Mouse (Mus musculus) MEL (cell line): Measurements from ENCODE around the gene H60c.

Experiments
- BHLHE40 ChIP-seq: IDR thresholded peaks from 2 replicates; pipeline ENCODE4 v1.6.1; 2012; ENCODE audit warnings: low read depth, mild to moderate bottlenecking, inconsistent platforms, low read length, improper control_type of control experiment, borderline replicate concordance
- CTCF ChIP-seq, 3 experiments: IDR thresholded peaks in 2 of 3; conservative IDR thresholded peaks in 1 of 3; 2 replicates each; pipeline ENCODE4 v1.5.1; 2011 to 2012; ENCODE audit warnings: low read length in 3 of 3, low read depth in 2 of 3, mild to moderate bottlenecking in 2 of 3, improper control_type of control experiment in 1 of 3, inconsistent platforms in 1 of 3, mixed read lengths in 1 of 3, moderate library complexity in 1 of 3; ENCODE audit not compliant: control insufficient read depth in 1 of 3, insufficient read depth in 1 of 3, poor library complexity in 1 of 3, severe bottlenecking in 1 of 3
- EP300 ChIP-seq, 2 experiments: IDR thresholded peaks; 2 replicates each; pipeline ENCODE4 v1.6.1; 2011; ENCODE audit warnings: improper control_type of control experiment in 2 of 2, low read length in 2 of 2, low read depth in 1 of 2, mild to moderate bottlenecking in 1 of 2
- HCFC1 ChIP-seq: IDR thresholded peaks from 2 replicates; pipeline ENCODE4 v1.6.1; 2012; ENCODE audit warnings: low read depth, mild to moderate bottlenecking, inconsistent platforms, low read length, improper control_type of control experiment, moderate library complexity
- KAT2A ChIP-seq: conservative IDR thresholded peaks from 2 replicates; pipeline ENCODE4 v1.6.1; 2012; ENCODE audit warnings: low read depth, low read length, improper control_type of control experiment, inconsistent platforms
- POLR2A ChIP-seq, 2 experiments: IDR thresholded peaks; 2 replicates each; pipeline ENCODE4 v1.6.1; 2011 to 2012; ENCODE audit warnings: low read length in 2 of 2, mild to moderate bottlenecking in 2 of 2, control low read depth in 1 of 2, improper control_type of control experiment in 1 of 2, low read depth in 1 of 2, moderate library complexity in 1 of 2; ENCODE audit not compliant: control insufficient read depth in 1 of 2, insufficient read depth in 1 of 2, poor library complexity in 1 of 2
- TCF12 ChIP-seq: IDR thresholded peaks from 2 replicates; pipeline ENCODE4 v1.6.1; 2014; ENCODE audit warnings: low read depth, mild to moderate bottlenecking, inconsistent platforms, low read length, improper control_type of control experiment, moderate library complexity
- USF2 ChIP-seq, 2 experiments: IDR thresholded peaks; 2 replicates each; pipeline ENCODE4 v1.6.1; 2011 to 2012; ENCODE audit warnings: improper control_type of control experiment in 2 of 2, low read length in 2 of 2, borderline replicate concordance in 1 of 2, inconsistent platforms in 1 of 2, low read depth in 1 of 2, mild to moderate bottlenecking in 1 of 2; ENCODE audit not compliant: insufficient read depth in 1 of 2
- ZNF384 ChIP-seq: IDR thresholded peaks from 2 replicates; pipeline ENCODE4 v1.6.1; 2012; ENCODE audit warnings: low read depth, mild to moderate bottlenecking, inconsistent platforms, low read length, improper control_type of control experiment

DNA sequence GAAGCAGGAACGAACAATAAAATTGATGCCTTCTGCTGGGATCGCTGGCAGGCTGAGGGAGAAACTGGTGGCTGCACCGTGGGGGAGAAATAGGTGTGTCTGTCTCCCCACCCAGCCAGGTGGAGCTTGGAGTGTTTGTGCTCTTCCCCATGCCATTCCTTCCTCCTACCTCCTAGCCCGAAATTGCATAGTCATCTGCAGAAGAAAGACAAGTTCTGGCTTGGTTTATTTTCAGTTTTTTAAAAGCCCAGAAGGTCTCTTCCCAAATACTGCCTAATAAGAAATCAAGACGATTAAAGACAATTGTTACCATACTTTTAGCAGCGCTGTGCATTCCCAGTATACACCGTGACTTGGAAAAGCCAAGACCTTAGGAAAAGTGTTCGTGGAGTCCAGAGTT, at the start of gene H60c:
- TF ChIP-seq CTCF (IDR thresholded peaks at IDR 0.05 in 2 of 3, conservative IDR thresholded peaks at IDR 0.05 in 1 of 3; ENCODE audit: control insufficient read depth in 1 of 3, insufficient read depth in 1 of 3, low read depth in 2 of 3, low read length in 3 of 3, poor library complexity in 1 of 3, severe bottlenecking in 1 of 3): no peak
- TF ChIP-seq USF2 (IDR thresholded peaks at IDR 0.05; ENCODE audit: borderline replicate concordance in 1 of 2, insufficient read depth in 1 of 2, low read depth in 1 of 2, low read length in 2 of 2): no peak
- TF ChIP-seq EP300 (IDR thresholded peaks at IDR 0.05; ENCODE audit: low read depth in 1 of 2, low read length in 2 of 2): no peak
- no peak for TF ChIP-seq POLR2A (IDR thresholded peaks at IDR 0.05; ENCODE audit: control insufficient read depth in 1 of 2, insufficient read depth in 1 of 2, low read depth in 1 of 2, low read length in 2 of 2, poor library complexity in 1 of 2)
- TF ChIP-seq ZNF384: no peak
- TF ChIP-seq BHLHE40: no peak
- no peak for TF ChIP-seq HCFC1
- no peak for TF ChIP-seq TCF12
- no peak for TF ChIP-seq KAT2A
